In the genomic region with DNA sequence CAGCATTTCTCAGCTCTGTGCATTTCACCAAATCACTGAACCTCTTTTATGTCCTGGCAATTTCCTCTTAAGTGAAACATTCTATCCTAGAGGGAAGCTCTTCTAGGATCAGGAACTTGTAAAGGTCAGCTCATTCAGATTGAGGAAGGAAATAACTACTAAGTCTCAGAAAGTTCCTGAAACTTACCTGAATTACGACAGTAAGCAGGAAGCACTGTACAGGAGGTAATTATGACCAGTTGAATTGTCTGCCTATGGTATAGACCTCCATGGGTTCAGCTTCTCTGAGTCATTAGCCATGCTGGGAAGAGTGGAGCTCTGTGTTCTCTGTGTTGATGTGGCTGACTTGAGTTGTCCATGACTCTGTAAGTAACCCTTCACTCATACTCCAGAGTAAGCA, we compare ENCODE assay signal across 16 mouse cellular contexts.
"Had no signal": no experiment of that assay in that cellular context is flagged by ENCODE, and none has a peak within 500 bp of the region (broad histone marks: within the 10 kb centered on the region; RNA-seq: fewer than 3 reads in every experiment).

No protein-coding gene starts in this region.

- H3K27me3 ChIP-seq: neural tube, embryonic 12.5 days; neural tube, embryonic 13.5 days; neural tube, embryonic 15.5 days; stomach, embryonic 15.5 days had no signal

- H3K4me2 ChIP-seq: neural tube, embryonic 12.5 days; neural tube, embryonic 13.5 days; neural tube, embryonic 15.5 days; stomach, embryonic 15.5 days had no signal

- H3K36me3 ChIP-seq: stomach, embryonic 15.5 days had no signal

- DNase-seq: retina, postnatal 1 day; right cerebral cortex, adult 18-20 months; right cerebral cortex, postnatal 14 days; right cerebral cortex, postnatal 25 days; right cerebral cortex, postnatal 4 days; spleen, adult 18-20 months; thymus, adult 18-20 months; thymus, adult 2 months; thymus, postnatal 14 days; thymus, postnatal 25 days; thymus, postnatal 36 days; thymus, postnatal 4 days had no signal

- H3K4me1 ChIP-seq: neural tube, embryonic 12.5 days; neural tube, embryonic 13.5 days; neural tube, embryonic 15.5 days; stomach, embryonic 15.5 days had no signal

- H3K27ac ChIP-seq: neural tube, embryonic 12.5 days; neural tube, embryonic 13.5 days; neural tube, embryonic 15.5 days; stomach, embryonic 15.5 days had no signal

- H3K9ac ChIP-seq: neural tube, embryonic 12.5 days; neural tube, embryonic 13.5 days; neural tube, embryonic 15.5 days; stomach, embryonic 15.5 days had no signal

- H3K4me3 ChIP-seq: neural tube, embryonic 12.5 days; neural tube, embryonic 13.5 days; neural tube, embryonic 15.5 days; stomach, embryonic 15.5 days had no signal

- H3K9me3 ChIP-seq: neural tube, embryonic 12.5 days; neural tube, embryonic 13.5 days; neural tube, embryonic 15.5 days; stomach, embryonic 15.5 days had no signal
